ENCODE assay signal across 11 mouse cellular contexts in genomic region chr6:39554888-39555647, GRCm38 (mm10). TPM values are rescaled to one million over a fixed set of nuclear protein-coding genes. Genes with fewer than 3 reads are reported as not detected.
DNase-seq lines count a peak whose midpoint lies in the region; ATAC-seq and TF ChIP-seq lines count a peak whose summit lies in the region.
"Had no signal": no experiment of that assay in that cellular context is flagged by ENCODE, and none has a peak within 500 bp of the region (broad histone marks: within the 10 kb centered on the region; RNA-seq: fewer than 3 reads in every experiment).

No protein-coding gene starts in this region.

- H3K27ac ChIP-seq in kidney, postnatal 0 days = 0 out of 2 replicates have a peak overlapping the region, but pooled peaks have one; percentile 13
- H3K27ac ChIP-seq in embryonic facial prominence, embryonic 12.5 days = no peak overlapping the region
- H3K27ac ChIP-seq in hindbrain, embryonic 13.5 days = peak overlapping the region; percentile 46
- no peak overlapping the region for H3K27ac ChIP-seq in midbrain, postnatal 0 days (ENCODE audit: low read depth, low read length)
- H3K27ac ChIP-seq in thymus, adult 2 months (ENCODE audit: control insufficient read depth, insufficient read depth, low read length) = no peak overlapping the region
- H3K27ac ChIP-seq: liver, embryonic 13.5 days had no signal

- H3K4me1 ChIP-seq in kidney, postnatal 0 days (replicated peaks; ENCODE audit: insufficient read depth, low read length) = peaks cover 18% of the 10 kb centered on the region
- H3K4me1 ChIP-seq in embryonic facial prominence, embryonic 12.5 days = peaks cover 35% of the 10 kb centered on the region
- peaks cover 55% of the 10 kb centered on the region for H3K4me1 ChIP-seq in hindbrain, embryonic 13.5 days (replicated peaks)
- H3K4me1 ChIP-seq in midbrain, postnatal 0 days (ENCODE audit: insufficient read depth, low read length) = peaks cover 13% of the 10 kb centered on the region; the same call in 1 of the 2 replicates
- H3K4me1 ChIP-seq in thymus, adult 2 months (replicated peaks; ENCODE audit: control insufficient read depth, insufficient read depth, low read length) = peaks cover 7% of the 10 kb centered on the region; the same call in 1 of the 2 replicates

- no peak overlapping the region for H3K4me3 ChIP-seq in kidney, postnatal 0 days (replicated peaks; ENCODE audit: low read depth, low read length)
- no peak overlapping the region for H3K4me3 ChIP-seq in embryonic facial prominence, embryonic 12.5 days
- H3K4me3 ChIP-seq in hindbrain, embryonic 13.5 days = peak overlapping the region; percentile 88
- peak overlapping the region; percentile 88; the same call in 1 of the 2 replicates for H3K4me3 ChIP-seq in midbrain, postnatal 0 days (ENCODE audit: low read depth, low read length)
- H3K4me3 ChIP-seq in thymus, adult 2 months (ENCODE audit: control insufficient read depth, insufficient read depth, low read length) = no peak overlapping the region
- H3K4me3 ChIP-seq: liver, embryonic 13.5 days had no signal

- H3K9me3 ChIP-seq in kidney, postnatal 0 days (replicated peaks; ENCODE audit: low read length) = no peaks in the 10 kb centered on the region
- H3K9me3 ChIP-seq in embryonic facial prominence, embryonic 12.5 days = no peaks in the 10 kb centered on the region
- no peaks in the 10 kb centered on the region for H3K9me3 ChIP-seq in hindbrain, embryonic 13.5 days
- no peaks in the 10 kb centered on the region for H3K9me3 ChIP-seq in midbrain, postnatal 0 days (ENCODE audit: low read length)
- H3K9me3 ChIP-seq: liver, embryonic 13.5 days had no signal

- no peak for TF ChIP-seq POLR2A in thymus, adult 2 months (IDR thresholded peaks at IDR 0.05; ENCODE audit: control insufficient read depth, extremely low read depth, insufficient read depth, low read length, poor library complexity)

- no peaks in the 10 kb centered on the region for H3K36me3 ChIP-seq in kidney, postnatal 0 days (ENCODE audit: insufficient read depth, low read length)
- peaks cover 4% of the 10 kb centered on the region for H3K36me3 ChIP-seq in embryonic facial prominence, embryonic 12.5 days
- H3K36me3 ChIP-seq in hindbrain, embryonic 13.5 days = peaks cover 8% of the 10 kb centered on the region; the same call in 1 of the 2 replicates
- H3K36me3 ChIP-seq in midbrain, postnatal 0 days (ENCODE audit: insufficient read depth, low read length) = no peaks in the 10 kb centered on the region
- H3K36me3 ChIP-seq in thymus, adult 2 months (ENCODE audit: control insufficient read depth, insufficient read depth, low read length) = no peaks in the 10 kb centered on the region
- H3K36me3 ChIP-seq: liver, embryonic 13.5 days had no signal

- H3K4me2 ChIP-seq in kidney, postnatal 0 days (ENCODE audit: low read length) = peak overlapping the region; percentile 73
- H3K4me2 ChIP-seq in embryonic facial prominence, embryonic 12.5 days (replicated peaks) = peak overlapping the region; percentile 74; the same call in 1 of the 2 replicates
- peak overlapping the region; percentile 74 for H3K4me2 ChIP-seq in hindbrain, embryonic 13.5 days
- peak overlapping the region; percentile 69 for H3K4me2 ChIP-seq in midbrain, postnatal 0 days (ENCODE audit: low read depth, low read length, poor library complexity, severe bottlenecking)
- H3K4me2 ChIP-seq: liver, embryonic 13.5 days had no signal

- ATAC-seq in kidney, postnatal 0 days (replicated peaks; ENCODE audit: low FRiP score, low read depth) = no peak
- no peak for ATAC-seq in embryonic facial prominence, embryonic 12.5 days (ENCODE audit: insufficient number of reproducible peaks, insufficient read depth, low FRiP score, low TSS enrichment)
- ATAC-seq in hindbrain, embryonic 13.5 days (ENCODE audit: low FRiP score) = no peak
- no peak for ATAC-seq in midbrain, postnatal 0 days (ENCODE audit: low FRiP score)

- H3K9ac ChIP-seq in kidney, postnatal 0 days (ENCODE audit: low read depth, low read length) = no peak overlapping the region
- H3K9ac ChIP-seq in embryonic facial prominence, embryonic 12.5 days = no peak overlapping the region
- peak overlapping the region; percentile 66 for H3K9ac ChIP-seq in hindbrain, embryonic 13.5 days
- H3K9ac ChIP-seq in midbrain, postnatal 0 days (replicated peaks; ENCODE audit: low read length, poor library complexity, severe bottlenecking) = no peak overlapping the region
- H3K9ac ChIP-seq: liver, embryonic 13.5 days had no signal

- H3K27me3 ChIP-seq in kidney, postnatal 0 days (ENCODE audit: insufficient read depth, low read length) = no peaks in the 10 kb centered on the region
- H3K27me3 ChIP-seq in embryonic facial prominence, embryonic 12.5 days = no peaks in the 10 kb centered on the region
- no peaks in the 10 kb centered on the region for H3K27me3 ChIP-seq in hindbrain, embryonic 13.5 days
- H3K27me3 ChIP-seq in midbrain, postnatal 0 days (ENCODE audit: insufficient read depth, low read length) = no peaks in the 10 kb centered on the region
- peaks cover 13% of the 10 kb centered on the region for H3K27me3 ChIP-seq in thymus, adult 2 months (ENCODE audit: control insufficient read depth, insufficient read depth, low read length)

- no peak for TF ChIP-seq CTCF in kidney, postnatal 0 days (IDR thresholded peaks at IDR 0.05; ENCODE audit: low read depth)
- TF ChIP-seq CTCF in midbrain, postnatal 0 days (IDR thresholded peaks at IDR 0.05) = no peak
- no peak for TF ChIP-seq CTCF in thymus, adult 2 months (IDR thresholded peaks at IDR 0.05; ENCODE audit: borderline replicate concordance, control insufficient read depth, extremely low read depth, insufficient read depth, low read length, poor library complexity)

- DNase-seq in kidney, postnatal 0 days (ENCODE audit: low spot score) = no peak
- no peak for DNase-seq in kidney, postnatal 4 days
- DNase-seq in midbrain, postnatal 0 days (ENCODE audit: low spot score) = no peak
- DNase-seq in kidney, postnatal 36 days = no peak
- no peak for DNase-seq in thymus, postnatal 36 days
- no peak for DNase-seq in thymus, adult 2 months
- DNase-seq: gastrocnemius, postnatal 14 days; liver, embryonic 13.5 days; right cerebral cortex, postnatal 14 days had no signal

- 58% methylated on average over 12 of the region's 12 CpGs for WGBS in kidney, postnatal 0 days
- WGBS in embryonic facial prominence, embryonic 12.5 days = 73% methylated on average over 12 of the region's 12 CpGs
- 62% methylated on average over 12 of the region's 12 CpGs for WGBS in hindbrain, embryonic 13.5 days
- WGBS in midbrain, postnatal 0 days = 28% methylated on average over 12 of the region's 12 CpGs
- 90% methylated on average over 12 of the region's 12 CpGs for WGBS in thymus, adult 2 months

RNA-seq across cellular contexts. Expression of gene Dennd2a, which starts 2.6 kb away (rescaled TPM):
- polyA plus RNA-seq in kidney, postnatal 0 days (2015; fragmentation: Nextera tagmentation; extraction: Ambion mirVana) = 12.8 and 13.3 TPM in 2 replicates
- polyA plus RNA-seq in embryonic facial prominence, embryonic 12.5 days (2016; fragmentation: Nextera tagmentation; extraction: Ambion mirVana) = 36.1 and 37.7 TPM in 2 replicates
- 25.4 and 27.5 TPM in 2 replicates for polyA plus RNA-seq in hindbrain, embryonic 13.5 days (2015; fragmentation: Nextera tagmentation; extraction: Ambion mirVana)
- total RNA-seq in midbrain, postnatal 0 days (2014; rRNA removed) = 15.9 and 22.4 TPM in 2 replicates
- polyA plus RNA-seq in midbrain, postnatal 0 days (2015; fragmentation: Nextera tagmentation; extraction: Ambion mirVana) = 7.8 and 9.8 TPM in 2 replicates
- 2.6 and 3.2 TPM in 2 replicates for polyA plus RNA-seq in thymus, adult 2 months (2012; rRNA removed)

RNA-seq across cellular contexts. Expression of gene Adck2, which starts 18.6 kb away (rescaled TPM):
- polyA plus RNA-seq in kidney, postnatal 0 days (2015; fragmentation: Nextera tagmentation; extraction: Ambion mirVana) = 25.8 and 33.1 TPM in 2 replicates
- 40.5 and 41.1 TPM in 2 replicates for polyA plus RNA-seq in embryonic facial prominence, embryonic 12.5 days (2016; fragmentation: Nextera tagmentation; extraction: Ambion mirVana)
- 41.4 and 46.9 TPM in 2 replicates for polyA plus RNA-seq in hindbrain, embryonic 13.5 days (2015; fragmentation: Nextera tagmentation; extraction: Ambion mirVana)
- 16.9 and 31.0 TPM in 2 replicates for total RNA-seq in midbrain, postnatal 0 days (2014; rRNA removed)
- polyA plus RNA-seq in midbrain, postnatal 0 days (2015; fragmentation: Nextera tagmentation; extraction: Ambion mirVana) = 44.9 and 45.9 TPM in 2 replicates
- 17.0 and 18.8 TPM in 2 replicates for polyA plus RNA-seq in thymus, adult 2 months (2012; rRNA removed)

RNA-seq across cellular contexts. Expression of gene Gm42420, which starts 30.5 kb away (rescaled TPM):
- 0.97 TPM in 1 of 2 replicates, not detected in the other for polyA plus RNA-seq in kidney, postnatal 0 days (2015; fragmentation: Nextera tagmentation; extraction: Ambion mirVana)
- polyA plus RNA-seq in embryonic facial prominence, embryonic 12.5 days (2016; fragmentation: Nextera tagmentation; extraction: Ambion mirVana) = 1.9 TPM in 1 of 2 replicates, not detected in the other
- 2.1 TPM in 1 of 2 replicates, not detected in the other for polyA plus RNA-seq in hindbrain, embryonic 13.5 days (2015; fragmentation: Nextera tagmentation; extraction: Ambion mirVana)
- not detected in 2 replicates for total RNA-seq in midbrain, postnatal 0 days (2014; rRNA removed)
- polyA plus RNA-seq in midbrain, postnatal 0 days (2015; fragmentation: Nextera tagmentation; extraction: Ambion mirVana) = 1.5 and 1.8 TPM in 2 replicates
- 0.96 TPM in 1 of 2 replicates, not detected in the other for polyA plus RNA-seq in thymus, adult 2 months (2012; rRNA removed)
- total RNA-seq: gastrocnemius, postnatal 14 days had no signal

RNA-seq across cellular contexts. Expression of gene Ndufb2, which starts 37.3 kb away (rescaled TPM):
- 518 and 575 TPM in 2 replicates for polyA plus RNA-seq in kidney, postnatal 0 days (2015; fragmentation: Nextera tagmentation; extraction: Ambion mirVana)
- 299 and 324 TPM in 2 replicates for polyA plus RNA-seq in embryonic facial prominence, embryonic 12.5 days (2016; fragmentation: Nextera tagmentation; extraction: Ambion mirVana)
- 410 and 414 TPM in 2 replicates for polyA plus RNA-seq in hindbrain, embryonic 13.5 days (2015; fragmentation: Nextera tagmentation; extraction: Ambion mirVana)
- total RNA-seq in midbrain, postnatal 0 days (2014; rRNA removed) = 234 and 290 TPM in 2 replicates
- 589 and 646 TPM in 2 replicates for polyA plus RNA-seq in midbrain, postnatal 0 days (2015; fragmentation: Nextera tagmentation; extraction: Ambion mirVana)
- 249 and 412 TPM in 2 replicates for polyA plus RNA-seq in thymus, adult 2 months (2012; rRNA removed)

Comparison
In these comparisons a context has a peak if more than half of its experiments do, and no peak if none do; other contexts are left out.
1. H3K27ac ChIP-seq: peak in kidney, postnatal 0 days (single experiment) and hindbrain, embryonic 13.5 days (single experiment); none in embryonic facial prominence, embryonic 12.5 days (single experiment), midbrain, postnatal 0 days (single experiment) and thymus, adult 2 months (single experiment).
2. H3K4me3 ChIP-seq: peak in hindbrain, embryonic 13.5 days (single experiment) and midbrain, postnatal 0 days (single experiment); none in kidney, postnatal 0 days (single experiment), embryonic facial prominence, embryonic 12.5 days (single experiment) and thymus, adult 2 months (single experiment).
3. Peak in every context shown above with its lines, with median percentiles within 50 percentile points of each other: H3K4me2 ChIP-seq.